Mouse (Mus musculus) central nervous system, embryonic 11.5 days (tissue): ENCODE results near the gene Prkci. TPM values are rescaled to one million over a fixed set of nuclear protein-coding genes. Genes with fewer than 3 reads are reported as not detected.

Source experiments
- polyA plus RNA-seq: library from polyadenylated mRNA; depleted of rRNA; stranded (reverse); fragments of >200 nt; gene quantifications from 2 replicates; pipeline ENCODE4 v1.2.3, GENCODE M21; 2012; rRNA removed

The Prkci gene
- polyA plus RNA-seq, result 29.2 and 40.3 TPM in 2 replicates

GRCm38 (mm10) chr3:30995283-30995898 lies at the start of gene Prkci:
Gene Prkci (plus strand): TSS chr3:30995747.

GRCm38 (mm10) chr3:30969104-30969581 lies 26.4 kb upstream of the Prkci start, which contains the start of gene Phc3:
Gene Phc3 (minus strand): TSS chr3:30969415.

GRCm38 (mm10) chr3:31094531-31095178 lies 99.1 kb downstream of the Prkci start, which contains the start of gene Skil:
Gene Skil (plus strand): TSS chr3:31095058.

Other genes starting within 250 kb of the Prkci start
- not detected in 2 replicates for gene Samd7, start 249.5 kb upstream of the Prkci start, polyA plus RNA-seq
- gene Sec62, start 202.9 kb upstream of the Prkci start, polyA plus RNA-seq, result 53.1 and 76.1 TPM in 2 replicates
- gene Gpr160, start 139.8 kb upstream of the Prkci start, polyA plus RNA-seq, result 0.34 and 0.67 TPM in 2 replicates
- gene Phc3, start 26.3 kb upstream of the Prkci start, polyA plus RNA-seq, result 7.5 and 13.1 TPM in 2 replicates
- 26.1 and 29.9 TPM in 2 replicates for gene Skil, start 99.3 kb downstream of the Prkci start, polyA plus RNA-seq
- 3.6 and 8.7 TPM in 2 replicates for gene Cldn11, start 154.2 kb downstream of the Prkci start, polyA plus RNA-seq